ENCODE assay signal across 20 mouse cellular contexts in the genomic region with DNA sequence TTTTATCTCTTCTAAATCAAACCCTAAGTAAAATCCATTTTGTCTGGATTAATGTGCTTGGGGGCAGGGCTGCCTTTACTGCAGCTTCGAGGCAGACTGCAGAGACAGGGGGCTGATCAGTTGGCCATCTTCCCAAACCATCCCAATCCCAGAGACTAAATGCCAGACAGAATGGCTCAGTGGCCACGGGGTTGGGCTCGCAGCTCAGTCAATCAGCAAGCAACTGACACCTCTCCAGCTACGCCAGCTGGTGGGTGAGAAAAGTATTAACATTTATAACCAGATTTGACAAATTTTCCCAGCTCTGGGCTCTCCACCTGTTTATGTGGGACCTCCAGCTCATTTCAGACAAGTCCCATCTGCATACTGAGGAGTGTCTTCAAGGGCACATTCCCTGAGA.
DNase-seq lines count a peak whose midpoint lies in the region; ATAC-seq and TF ChIP-seq lines count a peak whose summit lies in the region.
"Had no signal": no experiment of that assay in that cellular context is flagged by ENCODE, and none has a peak within 500 bp of the region (broad histone marks: within the 10 kb centered on the region; RNA-seq: fewer than 3 reads in every experiment).

No protein-coding gene starts in this region.

- no peak for TF ChIP-seq POLR2A in brain, embryonic 14.5 days (IDR thresholded peaks at IDR 0.05; ENCODE audit: borderline replicate concordance, extremely low read depth, insufficient read depth, insufficient read length, poor library complexity, severe bottlenecking)

- no peak overlapping the region for H3K27ac ChIP-seq in hindbrain, postnatal 0 days
- H3K27ac ChIP-seq in hindbrain, embryonic 14.5 days, result no peak overlapping the region
- H3K27ac ChIP-seq in heart, embryonic 11.5 days (ENCODE audit: low read depth, low read length), result no peak overlapping the region
- H3K27ac ChIP-seq: embryonic facial prominence, embryonic 12.5 days; kidney, postnatal 0 days; limb, embryonic 12.5 days; macrophage had no signal

- no peak overlapping the region for H3K9ac ChIP-seq in hindbrain, postnatal 0 days (replicated peaks; ENCODE audit: low read length)
- no peak overlapping the region for H3K9ac ChIP-seq in hindbrain, embryonic 14.5 days
- H3K9ac ChIP-seq in heart, embryonic 11.5 days (ENCODE audit: low read depth, low read length), result no peak overlapping the region
- H3K9ac ChIP-seq: embryonic facial prominence, embryonic 12.5 days; limb, embryonic 12.5 days; liver, postnatal 0 days had no signal

- ATAC-seq in hindbrain, postnatal 0 days, result 0 out of 2 replicates have a peak, but pooled peaks have one; percentile 32
- ATAC-seq in hindbrain, embryonic 14.5 days (ENCODE audit: low FRiP score), result no peak
- no peak for ATAC-seq in heart, embryonic 11.5 days (replicated peaks; ENCODE audit: insufficient number of reproducible peaks, low FRiP score, low TSS enrichment)
- ATAC-seq: liver, postnatal 0 days; lung, postnatal 0 days; midbrain, embryonic 16.5 days had no signal

- 46% methylated on average over 4 of the region's 4 CpGs for WGBS in hindbrain, postnatal 0 days
- 63% methylated on average over 4 of the region's 4 CpGs for WGBS in hindbrain, embryonic 14.5 days
- 74% methylated on average over 4 of the region's 4 CpGs for WGBS in heart, embryonic 11.5 days (ENCODE audit: insufficient replicate concordance)

- H3K4me2 ChIP-seq in hindbrain, postnatal 0 days (ENCODE audit: low read depth, low read length), result no peak overlapping the region
- H3K4me2 ChIP-seq in hindbrain, embryonic 14.5 days (replicated peaks), result no peak overlapping the region
- H3K4me2 ChIP-seq in heart, embryonic 11.5 days, result no peak overlapping the region
- H3K4me2 ChIP-seq: embryonic facial prominence, embryonic 12.5 days; limb, embryonic 12.5 days; liver, embryonic 11.5 days had no signal

- no peaks in the 10 kb centered on the region for H3K36me3 ChIP-seq in hindbrain, postnatal 0 days (ENCODE audit: insufficient read depth, low read length)
- H3K36me3 ChIP-seq in hindbrain, embryonic 14.5 days (replicated peaks; ENCODE audit: control insufficient read depth, insufficient read depth), result no peaks in the 10 kb centered on the region
- H3K36me3 ChIP-seq in heart, embryonic 11.5 days (ENCODE audit: control insufficient read depth, insufficient read depth, low read length), result no peaks in the 10 kb centered on the region
- H3K36me3 ChIP-seq: embryonic facial prominence, embryonic 12.5 days; limb, embryonic 12.5 days had no signal

- H3K4me1 ChIP-seq in hindbrain, postnatal 0 days (ENCODE audit: insufficient read depth, low read length), result no peaks in the 10 kb centered on the region
- H3K4me1 ChIP-seq in hindbrain, embryonic 14.5 days (replicated peaks; ENCODE audit: control insufficient read depth, insufficient read depth, low read length), result no peaks in the 10 kb centered on the region
- H3K4me1 ChIP-seq in heart, embryonic 11.5 days (ENCODE audit: control insufficient read depth, insufficient read depth, low read length), result no peaks in the 10 kb centered on the region
- H3K4me1 ChIP-seq: limb, embryonic 12.5 days had no signal

- no peaks in the 10 kb centered on the region for H3K27me3 ChIP-seq in hindbrain, postnatal 0 days (ENCODE audit: insufficient read depth, low read length)
- H3K27me3 ChIP-seq in hindbrain, embryonic 14.5 days (ENCODE audit: control insufficient read depth, insufficient read depth, low read length), result no peaks in the 10 kb centered on the region
- no peaks in the 10 kb centered on the region; the same call in 1 of the 2 replicates for H3K27me3 ChIP-seq in heart, embryonic 11.5 days (ENCODE audit: control insufficient read depth, insufficient read depth, low read length)
- H3K27me3 ChIP-seq: embryonic facial prominence, embryonic 12.5 days; limb, embryonic 12.5 days had no signal

- TF ChIP-seq CTCF in hindbrain, postnatal 0 days (IDR thresholded peaks at IDR 0.05; ENCODE audit: low read depth), result no peak
- TF ChIP-seq CTCF in brain, embryonic 14.5 days (IDR thresholded peaks at IDR 0.05; ENCODE audit: borderline replicate concordance, extremely low read depth, insufficient read depth, insufficient read length), result no peak

- DNase-seq in cerebellum, postnatal 14 days, result peak; percentile 46 to 48
- no peak for DNase-seq in cerebellum, postnatal 25 days
- DNase-seq in hindbrain, postnatal 0 days (ENCODE audit: low spot score), result peak; percentile 31
- no peak for DNase-seq in hindbrain, embryonic 14.5 days (ENCODE audit: low spot score)
- DNase-seq in brain, embryonic 14.5 days (ENCODE audit: low read depth), result peak; percentile 84
- peak; percentile 16 for DNase-seq in layer of hippocampus, adult 9-11 months
- DNase-seq: adrenal gland, postnatal 14 days; cerebellum, adult 9-10 months; kidney, adult 11 months; liver, postnatal 0 days; thymus, adult 18-20 months; thymus, postnatal 36 days had no signal

- no peak overlapping the region for H3K4me3 ChIP-seq in hindbrain, postnatal 0 days (ENCODE audit: low read length)
- no peak overlapping the region for H3K4me3 ChIP-seq in hindbrain, embryonic 14.5 days (replicated peaks; ENCODE audit: low read length)
- no peak overlapping the region for H3K4me3 ChIP-seq in heart, embryonic 11.5 days (ENCODE audit: low read depth, low read length)
- H3K4me3 ChIP-seq: embryonic facial prominence, embryonic 12.5 days; limb, embryonic 12.5 days had no signal

- H3K9me3 ChIP-seq in hindbrain, postnatal 0 days (ENCODE audit: low read length), result no peaks in the 10 kb centered on the region
- no peaks in the 10 kb centered on the region for H3K9me3 ChIP-seq in hindbrain, embryonic 14.5 days (ENCODE audit: control insufficient read depth, low read length)
- H3K9me3 ChIP-seq in heart, embryonic 11.5 days (replicated peaks; ENCODE audit: control insufficient read depth, low read length), result no peaks in the 10 kb centered on the region
- H3K9me3 ChIP-seq: embryonic facial prominence, embryonic 12.5 days; limb, embryonic 12.5 days had no signal

Comparison
In these comparisons a context has a peak if more than half of its experiments do, and no peak if none do; other contexts are left out.
1. DNase-seq: peak in cerebellum, postnatal 14 days (2 of 2), hindbrain, postnatal 0 days (single experiment), brain, embryonic 14.5 days (single experiment) and layer of hippocampus, adult 9-11 months (single experiment); none in cerebellum, postnatal 25 days (0 of 2) and hindbrain, embryonic 14.5 days (single experiment).